Mouse (Mus musculus) retina, postnatal 7 days (tissue): Measurements from ENCODE around the gene Rhbg.

ENCODE experiments used
- DNase-seq: peaks from one replicate; pipeline ENCODE4 v3.0.0-alpha.2; 2012; ENCODE audit warnings: low read depth, low spot score

Rhbg gene

DNA sequence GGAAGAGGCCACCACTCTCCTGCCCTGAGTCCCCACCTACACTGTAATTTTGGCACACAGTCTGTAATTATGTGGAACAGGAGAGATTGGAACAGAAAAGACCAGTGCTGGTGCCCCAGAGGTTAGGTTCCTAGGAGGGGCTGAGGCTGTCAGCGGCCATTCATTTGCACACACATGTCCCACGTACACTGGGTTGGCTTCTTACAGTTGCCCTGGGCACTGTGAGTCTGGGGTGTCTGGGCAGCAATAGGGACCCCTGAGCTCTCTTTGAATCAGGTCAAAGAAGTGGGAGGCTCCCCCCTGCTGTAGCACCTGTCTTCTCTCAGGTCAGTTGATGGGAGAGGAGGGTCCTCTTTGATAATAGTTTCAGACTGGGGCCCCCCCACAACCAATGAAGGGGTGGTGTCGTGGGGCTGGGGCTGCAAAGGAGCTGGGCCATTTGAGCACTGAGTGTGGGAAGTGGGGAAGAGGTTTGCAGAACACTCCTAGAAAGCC, 46.2 kb downstream of the Rhbg start:
- DNase-seq, result no peak

DNA sequence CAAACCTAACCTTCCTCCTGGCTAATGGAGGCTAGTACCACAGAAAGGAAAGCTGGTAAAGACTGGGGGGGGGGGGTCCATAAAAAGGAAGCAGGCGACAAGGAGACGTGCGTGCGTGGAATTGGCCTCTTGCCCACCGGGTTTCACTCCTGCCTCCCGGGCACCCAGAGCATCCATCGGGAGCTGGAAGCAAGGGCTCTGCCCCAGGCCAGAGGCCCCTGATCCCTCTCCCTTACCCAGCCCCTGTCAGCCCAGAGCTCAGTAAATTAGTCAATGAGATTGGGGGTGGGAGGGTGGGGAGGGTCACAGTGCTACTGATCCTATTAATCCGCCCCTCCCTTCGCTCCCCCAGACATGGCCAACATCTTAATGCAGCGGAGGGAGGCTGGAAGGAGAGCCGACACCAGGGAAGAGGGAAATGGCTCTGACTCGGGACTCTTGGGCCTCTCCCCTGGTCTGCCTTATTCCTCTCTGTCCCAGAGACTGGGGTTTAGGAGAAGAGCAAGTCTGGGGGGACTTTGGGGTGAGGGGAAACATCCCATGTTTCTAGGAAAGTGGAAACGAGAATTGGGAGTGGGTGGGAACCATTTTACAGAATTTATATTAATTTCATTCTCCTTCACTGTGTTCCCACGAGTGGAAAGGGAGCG, 46.9 kb downstream of the Rhbg start:
- no peak for DNase-seq

DNA sequence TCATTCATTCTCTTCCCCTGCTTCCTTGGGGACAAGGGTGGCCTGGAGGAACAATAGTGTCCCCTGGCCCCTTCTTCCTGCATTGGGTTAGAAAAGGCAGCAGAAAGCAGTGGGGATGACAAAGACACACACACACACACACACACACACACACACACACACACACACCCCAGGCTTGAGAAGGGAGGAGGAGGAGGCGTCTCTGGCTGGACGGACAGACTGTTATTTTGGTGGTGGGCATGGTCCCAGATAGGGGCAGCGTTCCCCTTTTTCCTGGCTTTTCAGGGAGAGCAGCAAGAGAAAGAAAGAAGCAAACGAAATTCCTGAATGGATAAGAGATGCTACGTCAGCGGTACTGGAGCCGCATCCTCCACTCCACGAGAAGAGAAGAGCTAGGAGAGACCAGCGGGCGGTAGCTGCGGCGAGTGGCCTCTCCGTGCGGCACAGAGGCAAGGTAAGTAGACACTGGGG, 47.6 kb downstream of the Rhbg start:
- no peak for DNase-seq

DNA sequence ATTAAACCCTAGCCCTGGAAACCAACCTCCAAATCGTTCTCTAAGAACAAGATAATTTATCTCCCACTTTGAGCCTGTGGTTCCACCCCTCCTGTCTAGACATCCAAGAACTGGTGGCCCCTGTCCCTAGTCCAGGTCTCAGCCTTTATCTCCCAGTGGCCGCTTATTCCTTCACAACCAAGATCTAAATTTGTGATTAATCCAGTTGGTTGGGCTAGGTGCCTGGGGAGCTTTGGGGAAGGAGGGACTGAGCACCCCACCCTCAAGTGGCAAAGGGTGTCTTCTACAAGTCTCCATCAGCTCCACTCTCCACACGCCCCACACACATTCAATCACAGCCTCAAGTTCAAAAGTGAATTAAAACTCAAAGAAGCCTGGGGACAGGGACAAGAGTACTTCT, 48.0 kb downstream of the Rhbg start:
- DNase-seq, result no peak

DNA sequence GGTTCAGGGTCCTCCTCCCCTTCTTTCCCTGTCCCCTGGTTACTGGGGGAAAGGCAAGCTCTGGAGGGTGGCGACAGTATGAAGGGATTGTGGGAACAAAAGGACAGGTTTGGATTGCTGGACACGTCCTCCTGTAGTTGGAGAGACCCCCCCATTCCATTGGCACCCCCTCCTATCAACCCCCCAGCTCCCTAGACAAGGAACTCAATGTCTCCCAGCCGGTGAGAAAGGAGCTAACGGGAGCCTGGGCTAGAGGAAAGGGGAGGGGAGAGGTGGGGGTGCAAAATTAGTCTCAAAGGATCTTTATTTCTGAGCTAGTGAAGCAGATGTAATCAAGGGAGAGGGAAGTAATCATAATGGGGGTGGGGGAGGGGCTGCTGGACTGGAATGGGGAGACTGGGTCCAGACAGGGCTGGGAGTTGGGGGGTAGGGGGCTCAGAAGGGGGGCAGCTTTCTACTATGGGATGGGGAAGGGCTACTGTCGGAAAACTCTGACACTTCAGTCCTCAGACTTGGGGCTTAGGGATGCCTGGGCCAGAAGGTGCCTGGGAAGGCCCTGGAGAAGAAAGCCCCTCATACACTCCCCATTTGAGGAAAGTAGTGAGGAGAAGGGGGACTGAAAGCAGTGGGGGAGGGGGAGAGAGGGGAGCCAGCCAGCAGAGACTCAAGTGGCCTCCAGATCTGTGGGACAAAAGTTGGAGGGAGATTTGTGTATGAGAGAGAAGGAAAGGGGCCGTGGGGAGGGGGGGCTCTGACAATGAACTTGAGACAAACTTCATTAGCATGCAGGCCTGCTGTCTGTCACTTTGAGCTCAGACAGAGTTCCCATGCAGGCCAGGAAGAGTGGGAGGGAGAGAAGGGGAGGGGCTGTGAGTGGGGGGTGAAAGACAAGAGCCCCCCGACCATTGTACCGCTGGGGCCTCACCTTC, 48.7 kb downstream of the Rhbg start:
- DNase-seq, result no peak

DNA sequence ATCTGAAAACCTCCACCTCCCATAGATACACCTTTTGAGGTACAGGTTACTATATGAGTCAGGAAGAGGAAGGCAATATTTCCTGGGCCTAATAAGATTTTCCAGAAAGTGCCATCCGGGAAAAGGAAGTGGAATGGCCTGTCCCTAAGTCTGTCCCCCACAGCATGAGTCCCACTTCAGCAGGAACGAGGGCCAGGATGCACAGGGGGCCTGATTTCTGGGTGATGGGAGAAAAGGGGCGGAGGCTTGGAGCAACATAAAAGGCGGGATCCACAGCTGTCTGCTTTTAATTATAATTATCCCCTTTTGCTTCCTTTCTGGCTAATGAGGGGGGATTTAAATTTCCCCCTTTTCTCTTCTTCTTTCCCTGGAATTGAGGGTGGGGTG, 49.3 kb downstream of the Rhbg start:
- no peak for DNase-seq

DNA sequence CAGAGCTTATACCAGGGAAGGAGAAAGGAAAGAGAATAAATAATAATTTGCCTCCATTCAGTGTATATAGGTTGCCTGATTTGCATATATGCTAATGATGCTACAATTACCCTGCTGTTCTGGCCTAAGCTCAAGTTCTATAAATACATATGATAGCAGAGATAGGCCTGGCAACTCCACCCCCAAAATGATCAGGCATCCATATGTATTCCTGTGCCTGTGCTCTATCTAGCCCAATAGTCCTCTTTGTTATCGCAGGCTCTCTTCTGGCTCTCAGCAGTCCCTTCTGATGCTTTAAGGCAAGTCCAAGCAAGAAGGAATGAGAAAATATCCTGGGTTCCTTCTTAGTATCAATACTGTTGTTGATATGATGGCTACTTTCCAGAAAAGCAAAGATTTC, 49.8 kb downstream of the Rhbg start:
- no peak for DNase-seq

DNA sequence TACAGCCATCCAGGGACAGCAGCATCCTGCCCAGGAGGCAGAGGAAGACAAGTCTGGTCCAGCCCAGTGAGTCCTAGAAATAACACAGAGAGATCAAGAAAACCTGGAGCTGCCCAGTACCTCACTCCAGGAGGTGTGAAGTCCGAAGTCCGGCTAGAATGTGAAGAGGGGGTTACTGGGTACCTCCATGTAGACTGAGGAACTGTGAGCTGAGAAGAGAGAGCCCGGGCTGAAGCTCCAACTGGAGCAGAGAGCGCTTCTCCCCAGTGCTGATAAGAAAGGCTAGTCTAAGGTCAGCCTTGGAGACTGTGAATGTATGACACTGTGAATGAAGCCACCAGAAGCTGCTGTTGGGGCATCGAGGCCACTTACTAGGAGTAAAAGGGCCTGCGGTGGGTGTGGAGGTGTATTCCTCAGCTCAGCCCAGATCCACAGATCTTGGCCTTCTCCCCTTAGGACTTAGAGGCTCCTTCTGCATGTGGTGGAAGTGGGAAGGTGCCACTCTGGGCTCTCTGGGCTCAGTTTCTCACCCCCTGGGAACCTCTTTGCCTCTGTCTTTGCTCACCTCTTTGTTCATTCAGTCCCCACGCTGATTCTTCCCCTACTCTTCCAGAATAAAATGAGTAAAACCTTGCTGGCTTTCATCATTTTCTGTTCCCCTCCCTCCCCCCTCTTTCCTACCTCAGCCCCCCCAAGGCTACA, 50.4 kb downstream of the Rhbg start:
- DNase-seq, result no peak

DNA sequence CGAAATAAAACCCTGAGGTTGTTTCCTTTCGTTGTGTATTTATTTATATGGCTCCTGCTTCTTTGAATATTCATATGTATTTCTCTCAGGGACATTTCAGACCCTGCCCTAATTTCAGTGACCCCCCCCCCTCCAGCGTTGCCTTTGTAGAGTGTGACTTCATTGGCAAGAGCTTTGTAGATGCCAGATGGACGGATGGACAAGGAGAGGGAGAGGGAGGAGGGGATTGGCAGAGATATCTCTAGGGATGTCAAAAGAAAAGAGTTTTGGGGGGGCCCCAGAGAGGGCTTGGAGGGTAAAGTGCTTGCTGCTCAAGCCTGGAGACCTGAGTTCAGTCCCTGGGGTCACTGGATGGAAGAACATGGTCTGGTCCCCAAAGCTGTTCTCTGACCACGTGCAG, 51.1 kb downstream of the Rhbg start:
- no peak for DNase-seq

DNA sequence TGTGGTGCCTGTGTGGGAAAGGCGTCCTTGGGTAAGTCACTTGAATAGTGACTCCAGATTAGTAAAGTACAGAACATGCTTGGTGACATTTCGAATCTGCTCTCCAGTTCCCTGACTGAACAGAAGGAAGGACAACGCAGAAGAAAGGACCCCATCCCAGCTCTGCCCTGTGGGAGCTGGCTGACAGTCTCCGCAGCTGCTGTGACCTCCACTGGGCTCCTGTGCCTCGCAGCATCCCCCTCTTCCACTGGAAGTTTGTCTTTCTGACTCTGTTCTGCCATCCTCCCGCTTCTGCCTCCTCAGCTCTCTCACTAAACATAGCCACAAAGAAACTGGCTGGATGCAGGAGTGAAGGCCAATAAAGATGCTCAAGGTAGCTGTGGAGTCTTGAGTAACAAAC, 51.5 kb downstream of the Rhbg start:
- DNase-seq, result no peak

DNA sequence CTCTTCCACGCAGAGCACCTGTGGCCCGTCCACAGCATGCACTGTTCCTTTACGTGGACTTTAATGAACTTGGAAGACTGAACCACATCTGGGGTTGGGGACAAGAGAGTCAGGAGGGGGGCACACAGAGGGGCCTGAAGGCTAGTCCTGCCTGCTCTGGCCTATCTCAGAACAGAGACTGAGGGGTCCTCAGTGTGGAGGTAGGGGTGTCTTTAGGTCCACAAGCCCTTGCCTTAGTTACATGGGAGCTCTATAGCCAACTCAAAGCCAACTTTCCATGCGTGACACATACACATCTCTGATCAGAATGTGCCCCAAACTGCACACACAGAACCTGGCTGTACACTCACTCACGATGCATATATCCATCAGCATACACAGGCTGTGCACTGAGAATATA, 52.9 kb downstream of the Rhbg start:
- DNase-seq, result no peak

DNA sequence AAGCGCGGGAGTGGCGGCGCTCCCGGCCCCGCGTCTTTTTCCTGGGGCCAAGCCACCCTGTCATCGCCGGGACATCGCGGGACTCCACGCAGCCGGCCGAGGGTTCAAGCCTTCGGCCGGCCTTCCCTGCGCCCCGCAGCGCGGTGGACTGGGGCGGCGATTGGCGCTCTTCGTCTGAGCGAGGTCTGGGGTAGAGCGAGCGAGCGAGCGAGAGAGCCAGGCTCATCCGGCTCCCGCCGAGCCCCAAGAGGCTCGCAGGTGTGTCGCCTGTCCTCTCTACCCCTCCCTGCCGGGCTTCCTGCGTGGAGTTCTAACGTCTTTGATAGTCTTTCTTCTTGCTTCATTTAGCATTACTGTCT, 53.6 kb downstream of the Rhbg start:
- no peak for DNase-seq

DNA sequence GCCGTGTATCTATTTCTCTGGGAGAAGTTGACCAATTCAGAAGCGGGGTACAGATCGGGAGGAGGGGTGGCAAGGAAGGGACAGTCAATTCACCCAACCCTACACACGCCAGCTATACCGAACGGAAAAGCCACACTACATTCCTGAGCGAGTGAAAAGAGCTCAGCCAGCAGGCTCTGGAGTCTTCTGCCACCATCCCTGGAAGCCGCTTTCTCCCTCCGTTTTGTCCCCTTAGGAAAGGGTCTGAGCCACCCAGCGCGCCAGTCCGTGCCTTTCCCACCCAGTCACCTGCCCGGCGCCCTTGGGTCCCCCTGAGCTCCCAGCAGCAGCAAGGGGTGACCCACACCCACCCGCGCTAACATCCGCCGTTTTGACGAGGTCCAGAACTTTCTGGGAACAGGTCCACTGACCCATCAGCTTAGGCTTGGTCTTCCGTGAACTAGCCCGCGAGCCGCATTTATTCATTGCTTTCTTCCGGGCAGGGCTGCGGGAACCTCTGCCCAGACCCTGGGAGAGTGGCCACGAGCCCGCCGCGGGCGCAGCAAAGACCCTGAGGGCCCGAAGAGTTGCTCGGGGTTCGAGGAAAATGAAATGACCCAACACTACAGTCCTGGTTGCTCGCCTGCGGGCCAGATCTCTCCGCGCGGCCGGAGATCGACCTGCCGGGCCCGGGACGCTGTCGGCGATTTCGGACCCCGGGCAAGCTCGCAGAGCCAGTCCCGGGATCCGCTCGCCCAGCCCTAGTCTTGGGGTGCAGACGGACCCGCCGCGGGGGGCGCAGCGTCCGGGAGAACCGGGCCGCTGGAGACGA, 54.1 kb downstream of the Rhbg start:
- no peak for DNase-seq

DNA sequence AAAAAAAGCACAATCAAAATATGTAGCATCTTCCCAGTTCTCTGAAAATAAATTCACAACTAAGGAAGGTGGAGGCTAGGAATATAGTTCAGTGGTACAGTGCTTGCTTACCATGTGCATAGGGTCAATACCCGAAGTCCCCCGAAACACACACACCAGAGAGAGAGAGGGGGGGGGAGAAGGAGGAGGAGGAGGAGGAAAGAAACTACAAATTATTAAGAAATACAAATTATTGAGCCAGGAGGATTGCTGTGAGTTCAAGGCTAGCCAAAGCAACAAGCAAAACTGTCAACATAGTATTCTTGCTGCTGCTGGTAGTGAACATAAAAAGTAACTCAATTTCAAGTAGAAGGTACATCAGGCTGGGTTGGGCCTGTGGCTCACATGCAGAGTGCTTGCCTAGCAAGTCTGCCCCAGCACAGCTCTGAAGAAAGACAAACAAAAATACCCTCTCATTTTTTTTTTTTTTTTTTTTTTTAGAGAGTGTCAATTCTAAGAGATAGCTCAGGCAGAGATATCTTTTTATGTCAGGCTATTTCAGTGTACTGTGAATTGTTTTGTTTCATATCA, 54.9 kb downstream of the Rhbg start:
- no peak for DNase-seq

DNA sequence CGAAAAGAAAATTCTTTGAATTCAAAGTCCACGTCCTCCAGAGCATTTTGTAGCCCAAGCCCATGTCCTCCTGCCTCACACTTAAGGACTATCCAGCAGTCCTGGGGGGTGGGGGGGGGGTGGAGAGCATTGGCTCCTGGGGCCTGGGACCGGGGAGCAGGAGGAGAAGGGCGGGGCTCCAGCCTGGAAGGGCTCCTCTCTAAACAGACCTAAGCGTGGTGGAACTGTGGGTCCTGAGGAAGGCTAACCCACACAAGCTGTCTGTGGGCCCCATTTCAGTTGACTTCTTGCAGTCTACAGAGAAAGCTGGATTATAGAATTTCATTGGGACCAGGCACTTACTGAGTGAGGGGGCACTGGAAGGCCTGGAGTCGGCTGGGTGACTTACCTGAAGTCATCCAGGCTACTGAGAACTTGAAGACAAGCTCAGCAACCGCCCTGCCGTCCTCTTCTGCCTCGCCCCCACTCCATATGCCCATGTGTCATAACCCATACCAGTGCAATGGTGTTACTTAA, 55.9 kb downstream of the Rhbg start:
- no peak for DNase-seq

DNA sequence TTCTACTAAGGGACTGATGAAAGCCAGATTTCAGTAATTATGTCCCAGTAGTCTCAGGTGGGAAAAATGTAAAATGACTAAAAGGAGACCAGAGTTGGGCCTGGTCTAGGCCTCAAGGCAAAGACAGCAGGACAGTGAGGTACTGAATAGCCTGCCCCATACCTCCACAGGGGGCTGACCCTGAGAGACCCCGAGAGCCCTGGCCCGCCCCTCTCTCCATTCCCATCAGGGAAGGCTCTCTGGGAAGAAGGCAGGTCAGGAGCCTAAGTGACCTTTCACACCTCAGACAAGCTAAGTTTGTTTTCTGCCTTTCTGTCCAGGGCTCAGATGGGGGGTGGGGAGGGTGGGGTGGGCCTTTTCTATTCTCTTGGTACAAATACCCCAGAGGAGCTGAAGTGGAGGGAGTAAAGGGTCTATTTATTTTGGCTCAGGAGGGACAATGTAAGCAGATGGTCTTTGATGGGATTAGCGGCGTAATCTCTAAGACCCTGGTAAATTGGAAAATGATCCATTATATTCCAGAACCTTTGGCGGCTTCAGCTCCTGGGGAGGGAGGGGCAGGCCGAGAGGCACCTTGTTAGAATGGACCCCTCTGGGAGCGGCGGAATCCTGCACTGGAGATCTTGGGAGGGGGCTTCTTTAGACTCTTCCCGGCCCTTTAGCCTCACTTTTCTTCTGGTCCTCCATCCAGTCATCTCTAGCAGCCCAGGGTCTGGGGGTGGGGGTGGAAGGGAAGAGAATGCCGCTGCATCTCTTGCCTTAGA, 56.6 kb downstream of the Rhbg start:
- DNase-seq, result no peak
